Mouse (Mus musculus) liver, embryonic 14.5 days (tissue): ENCODE data around the gene Gm37240.

ENCODE experiments used
- CTCF ChIP-seq: IDR thresholded peaks from 2 replicates; pipeline ENCODE4 v1.5.1; 2016; ENCODE audit warnings: antibody characterized with exemption, low read depth, control low read depth
- EP300 ChIP-seq: IDR thresholded peaks from 2 replicates; pipeline ENCODE4 v1.6.1; 2016; ENCODE audit warnings: antibody characterized with exemption, low read depth

DNA sequence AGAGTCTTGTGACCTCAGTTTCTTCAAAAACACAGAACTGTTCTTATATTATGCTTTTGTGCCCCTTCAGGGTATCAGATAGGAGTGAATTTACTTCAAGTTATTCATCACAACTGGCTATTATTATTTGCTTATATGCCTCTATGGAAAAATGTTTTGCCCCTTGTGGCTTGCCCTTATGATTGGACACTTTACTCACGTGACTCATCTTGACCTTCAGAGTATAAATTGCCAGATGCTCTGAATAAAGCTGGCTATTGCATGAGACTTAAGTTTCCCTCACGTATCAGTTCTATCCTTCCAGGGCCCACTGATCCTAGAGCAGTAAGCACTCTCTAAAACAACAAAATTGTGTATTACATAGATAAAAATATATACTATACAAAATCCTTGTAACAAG is 1385.2 kb downstream of the Gm37240 start:
- TF ChIP-seq EP300 (no peak), CTCF (no peak)
